Mouse (Mus musculus) liver, embryonic 14.5 days (tissue): Measurements from ENCODE around the gene Arid1b. TPM values are rescaled to one million over a fixed set of nuclear protein-coding genes. Genes with fewer than 3 reads are reported as not detected.
A peak's percentile ranks its signal among the peaks of the same experiment; 100 is the strongest.

Experiments used
- ATAC-seq: fragments of 200-750 bp; cut with Nextera tagmentation; 2 replicates; pipeline ENCODE4 v1.8.0; 2017; ENCODE audit warnings: moderate number of reproducible peaks, mild to moderate bottlenecking, moderate library complexity; ENCODE audit not compliant: insufficient read depth
- DNase-seq, 3 experiments: peaks; one replicate each; pipeline ENCODE4 v3.0.0-alpha.2; 2012 to 2013; ENCODE audit warnings: low read depth in 3 of 3, low spot score in 3 of 3
- H3K27ac ChIP-seq: fragments of 300-500 bp; sonication (generic); 2 replicates; pipeline ENCODE4 v1.5.1; 2014; ENCODE audit warnings: moderate library complexity, mild to moderate bottlenecking, control low read depth, inconsistent platforms
- H3K27me3 ChIP-seq: fragments of 300-500 bp; sonication (generic); 2 replicates; pipeline ENCODE4 v1.6.1; 2014; ENCODE audit warnings: mild to moderate bottlenecking, low read length, moderate library complexity; ENCODE audit not compliant: control insufficient read depth, insufficient read depth
- H3K36me3 ChIP-seq: fragments of 300-500 bp; sonication (generic); replicated peaks from 2 replicates; pipeline ENCODE4 v1.6.1; 2014; ENCODE audit warnings: low read depth; ENCODE audit not compliant: control insufficient read depth, insufficient read depth
- H3K4me1 ChIP-seq, 2 experiments: fragments of 200-500 bp in 1 of 2; fragments of 300-500 bp in 1 of 2; sonication (generic) in 1 of 2; replicated peaks; 2 replicates each; pipeline ENCODE4 v1.6.1; 2012 to 2014; ENCODE audit warnings: antibody characterized with exemption in 1 of 2, inconsistent platforms in 1 of 2, low read length in 1 of 2; ENCODE audit not compliant: control insufficient read depth in 2 of 2, insufficient read depth in 2 of 2
- H3K4me2 ChIP-seq: fragments of 300-500 bp; sonication (generic); 2 replicates; pipeline ENCODE4 v1.6.1; 2014; ENCODE audit warnings: low read depth, mild to moderate bottlenecking, control low read depth, moderate library complexity
- H3K4me3 ChIP-seq, 2 experiments: fragments of 200-500 bp in 1 of 2; fragments of 300-500 bp in 1 of 2; sonication (generic) in 1 of 2; 2 replicates each; pipeline ENCODE4 v1.5.1; 2012 to 2014; ENCODE audit warnings: low read depth in 2 of 2, low read length in 2 of 2, mild to moderate bottlenecking in 2 of 2, control low read depth in 1 of 2, inconsistent platforms in 1 of 2, moderate library complexity in 1 of 2; ENCODE audit not compliant: insufficient read depth in 1 of 2
- H3K9ac ChIP-seq: fragments of 300-500 bp; sonication (generic); replicated peaks from 2 replicates; pipeline ENCODE4 v1.6.1; 2014; ENCODE audit warnings: mild to moderate bottlenecking, control low read depth, moderate library complexity
- H3K9me3 ChIP-seq: fragments of 300-500 bp; sonication (generic); 2 replicates; pipeline ENCODE4 v1.6.1; 2016; ENCODE audit warnings: low read length, mixed read lengths; ENCODE audit not compliant: control insufficient read depth
- CTCF ChIP-seq: IDR thresholded peaks from 2 replicates; pipeline ENCODE4 v1.5.1; 2016; ENCODE audit warnings: antibody characterized with exemption, low read depth, control low read depth
- EP300 ChIP-seq: IDR thresholded peaks from 2 replicates; pipeline ENCODE4 v1.6.1; 2016; ENCODE audit warnings: antibody characterized with exemption, low read depth
- WGBS: fragments of 180-500 bp; shearing (Covaris S2); extraction: QIAGEN DNeasy Blood & Tissue Kit; methylation state at CpG from one replicate; pipeline ENCODE4 v1.1.7; 2014; ENCODE audit not compliant: insufficient replicate concordance; 5-methylcytosine and 5-hydroxymethylcytosine counted together
- polyA plus RNA-seq, 2 experiments: library from polyadenylated mRNA; depleted of rRNA in 1 of 2; stranded (reverse) in 1 of 2; unstranded in 1 of 2; fragments of >200 nt; fragmentation: Nextera tagmentation in 1 of 2; extraction: Ambion mirVana in 1 of 2; gene quantifications; 2 replicates each; pipeline versions ENCODE4 v1.2.1 to v1.2.3; 2012 to 2014

Arid1b gene
- polyA plus RNA-seq, 2 experiments: 2.6 to 3.1 TPM

DNA sequence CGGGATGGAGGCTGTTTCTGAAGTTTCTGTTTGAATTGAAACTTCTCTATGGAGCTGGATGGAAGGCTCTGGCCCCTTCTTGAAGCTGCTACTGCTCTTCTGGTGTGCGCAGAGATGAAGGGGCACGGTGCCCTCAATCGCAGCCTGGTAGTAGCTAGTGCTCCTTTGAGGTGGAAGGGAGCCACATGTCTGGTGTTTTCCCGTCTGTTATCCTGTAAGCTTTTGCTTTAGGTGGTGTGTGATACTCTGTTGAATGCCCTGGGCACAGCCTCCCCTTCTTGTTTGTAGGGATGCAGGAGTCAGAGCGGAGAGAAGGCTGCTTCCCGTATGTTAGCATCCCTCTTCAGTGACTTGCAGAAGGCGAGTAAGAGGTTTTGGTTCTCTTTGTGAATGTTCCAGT, 72.7 kb downstream of the Arid1b start:
- Histone ChIP-seq H3K9ac (no peak overlapping the region), H3K36me3 (no peaks in the 10 kb centered on the region), H3K4me3 (no peak overlapping the region), H3K4me2 (no peak overlapping the region), H3K27me3 (no peaks in the 10 kb centered on the region), H3K27ac (no peak overlapping the region), H3K9me3 (no peaks in the 10 kb centered on the region), H3K4me1 (peaks cover 17 to 28% of the 10 kb centered on the region in 2 experiments)
- TF ChIP-seq EP300 (no peak), CTCF (no peak)
- no peak for DNase-seq
- no peak for ATAC-seq
- WGBS: 79% methylated on average over 8 of the region's 8 CpGs

DNA sequence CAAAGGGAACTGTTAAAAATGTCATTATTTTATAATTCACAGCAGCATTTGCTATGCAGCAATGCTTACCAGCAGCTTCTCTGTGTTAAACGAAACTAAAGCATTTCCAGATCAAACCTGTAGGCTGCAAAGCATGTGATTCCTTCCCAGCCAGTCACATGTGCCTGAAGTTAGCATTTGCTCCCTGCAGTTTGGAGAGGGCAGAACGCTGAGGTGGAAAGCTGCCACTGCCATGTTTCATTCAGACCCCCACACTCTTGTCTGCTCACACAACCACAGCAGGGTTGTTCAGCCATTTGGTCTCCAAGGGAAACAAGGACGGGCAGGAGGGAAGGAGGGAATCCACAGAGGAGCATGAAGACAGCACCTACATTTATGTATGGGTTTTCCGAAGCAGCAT, 73.1 kb downstream of the Arid1b start:
- Histone ChIP-seq H3K27ac (no peak overlapping the region), H3K27me3 (no peaks in the 10 kb centered on the region), H3K9me3 (no peaks in the 10 kb centered on the region), H3K36me3 (no peaks in the 10 kb centered on the region), H3K4me1 (peaks cover 17 to 30% of the 10 kb centered on the region in 2 experiments), H3K9ac (no peak overlapping the region), H3K4me3 (no peak overlapping the region), H3K4me2 (no peak overlapping the region)
- ATAC-seq (no peak), DNase-seq (no peak)
- WGBS: 69% methylated on average over 4 of the region's 4 CpGs
- no peak for TF ChIP-seq EP300
- no peak for TF ChIP-seq CTCF

GRCm38 (mm10) chr17:5070399-5070798, 76.3 kb downstream of the Arid1b start:
- Histone ChIP-seq H3K36me3 (no peaks in the 10 kb centered on the region), H3K4me2 (peak overlapping the region; percentile 6), H3K27ac (peak overlapping the region; percentile 8; the same call in 1 of the 2 replicates), H3K9ac (0 out of 2 replicates have a peak overlapping the region, but pooled peaks have one; percentile 2), H3K4me1 (peaks cover 17 to 33% of the 10 kb centered on the region in 2 experiments), H3K27me3 (no peaks in the 10 kb centered on the region), H3K9me3 (no peaks in the 10 kb centered on the region), H3K4me3 (no peak overlapping the region)
- no peak for DNase-seq
- TF ChIP-seq EP300 (no peak; the same call in 1 of the 2 replicates), CTCF (no peak)
- 24% methylated on average over 3 of the region's 3 CpGs for WGBS
- ATAC-seq: peak; percentile 68

DNA sequence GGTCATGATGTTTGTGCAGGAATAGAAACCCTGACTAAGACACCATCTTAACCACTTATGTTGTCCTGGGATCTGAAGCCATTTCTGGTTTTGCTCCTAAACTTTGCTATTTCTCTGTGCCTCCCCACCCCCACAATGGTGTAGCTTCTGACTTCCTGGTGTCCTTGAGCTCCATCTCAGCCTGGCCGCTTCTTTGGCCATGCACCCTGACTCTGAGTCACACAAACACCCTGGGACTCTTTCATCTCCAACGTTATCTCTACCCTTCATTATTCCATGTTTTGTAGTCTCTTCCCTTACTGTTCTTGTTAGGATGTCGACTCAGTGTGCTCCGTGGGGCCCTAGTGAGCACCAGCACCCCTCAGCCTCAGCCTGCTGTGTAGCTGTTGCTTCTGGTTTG, 78.4 kb downstream of the Arid1b start:
- H3K27ac ChIP-seq: no peak overlapping the region
- no peak for ATAC-seq
- H3K4me1 ChIP-seq: peaks cover 17 to 31% of the 10 kb centered on the region in 2 experiments
- 63% methylated on average over 4 of the region's 4 CpGs for WGBS
- H3K9ac ChIP-seq: no peak overlapping the region
- no peak overlapping the region for H3K4me2 ChIP-seq
- no peak overlapping the region for H3K4me3 ChIP-seq
- H3K27me3 ChIP-seq: no peaks in the 10 kb centered on the region
- TF ChIP-seq CTCF: no peak
- no peak for TF ChIP-seq EP300
- no peaks in the 10 kb centered on the region for H3K9me3 ChIP-seq
- H3K36me3 ChIP-seq: no peaks in the 10 kb centered on the region
- DNase-seq: no peak

DNA sequence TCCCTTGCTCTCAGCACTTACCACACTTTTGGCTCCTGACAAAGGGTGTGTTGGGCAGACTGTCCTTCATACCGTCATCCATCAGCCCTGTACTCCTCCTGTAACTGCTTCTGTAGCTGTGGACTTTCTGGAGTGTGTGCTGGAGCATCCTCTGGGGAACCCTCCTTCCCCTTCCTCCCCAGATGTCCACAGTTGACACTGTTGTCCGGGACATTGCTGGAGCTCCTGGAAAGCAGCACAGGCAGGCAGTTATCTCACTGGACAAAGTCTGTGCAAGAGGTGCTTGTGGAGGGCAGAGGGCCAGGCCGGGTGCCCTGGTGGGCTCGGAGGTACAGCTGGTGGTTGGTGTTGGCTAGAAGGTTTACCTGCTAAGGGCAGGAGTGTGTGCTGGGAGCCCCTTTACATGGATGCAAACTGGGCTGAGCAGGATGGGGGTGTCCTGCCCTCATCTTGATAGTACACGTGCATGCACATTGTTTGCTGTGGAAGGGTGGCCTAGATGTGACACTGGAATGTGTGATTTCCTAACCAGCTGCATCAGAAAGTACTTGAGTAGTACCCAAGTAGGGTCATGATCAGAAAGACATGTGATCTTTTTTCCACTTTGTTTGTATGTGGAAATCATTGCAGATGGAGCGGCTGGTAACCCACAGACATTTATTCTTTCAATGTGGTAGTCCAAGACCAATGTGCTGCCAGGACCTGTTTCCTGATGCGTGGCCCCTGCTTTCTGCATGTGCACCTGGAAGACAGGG, 80.8 kb downstream of the Arid1b start:
- no peak for ATAC-seq
- no peak overlapping the region for H3K4me2 ChIP-seq
- no peak overlapping the region for H3K4me3 ChIP-seq
- H3K4me1 ChIP-seq: peaks cover 12 to 21% of the 10 kb centered on the region in 2 experiments
- TF ChIP-seq EP300: no peak
- TF ChIP-seq CTCF: no peak
- H3K27me3 ChIP-seq: no peaks in the 10 kb centered on the region
- H3K36me3 ChIP-seq: no peaks in the 10 kb centered on the region
- 71% methylated on average over 7 of the region's 7 CpGs for WGBS
- H3K9ac ChIP-seq: no peak overlapping the region
- no peak overlapping the region for H3K27ac ChIP-seq
- H3K9me3 ChIP-seq: no peaks in the 10 kb centered on the region
- no peak for DNase-seq
